Mouse (Mus musculus) midbrain, embryonic 13.5 days (tissue): ENCODE data around the gene Mafb. TPM values are rescaled to one million over a fixed set of nuclear protein-coding genes. Genes with fewer than 3 reads are reported as not detected.

ENCODE experiments used
- ATAC-seq: fragments of 200-750 bp; cut with Nextera tagmentation; 2 replicates; pipeline ENCODE4 v1.8.0; 2017; ENCODE audit warnings: mild to moderate bottlenecking, moderate TSS enrichment, moderate library complexity
- H3K27ac ChIP-seq: fragments of 300-500 bp; sonication (generic); 2 replicates; pipeline ENCODE4 v1.5.1; 2015; ENCODE audit warnings: inconsistent platforms, mild to moderate bottlenecking, moderate library complexity
- H3K27me3 ChIP-seq: fragments of 300-500 bp; sonication (generic); 2 replicates; pipeline ENCODE4 v1.6.1; 2015; ENCODE audit warnings: mild to moderate bottlenecking, inconsistent platforms
- H3K36me3 ChIP-seq: fragments of 300-500 bp; sonication (generic); 2 replicates; pipeline ENCODE4 v1.6.1; 2015; ENCODE audit warnings: mild to moderate bottlenecking, inconsistent platforms
- H3K4me1 ChIP-seq: fragments of 300-500 bp; sonication (generic); replicated peaks from 2 replicates; pipeline ENCODE4 v1.6.1; 2015; ENCODE audit warnings: inconsistent platforms
- H3K4me2 ChIP-seq: fragments of 300-500 bp; sonication (generic); replicated peaks from 2 replicates; pipeline ENCODE4 v1.6.1; 2015; ENCODE audit warnings: moderate library complexity, mild to moderate bottlenecking, inconsistent platforms
- H3K4me3 ChIP-seq: fragments of 300-500 bp; sonication (generic); replicated peaks from 2 replicates; pipeline ENCODE4 v1.5.1; 2015; ENCODE audit warnings: mild to moderate bottlenecking, inconsistent platforms
- H3K9ac ChIP-seq: fragments of 300-500 bp; sonication (generic); replicated peaks from 2 replicates; pipeline ENCODE4 v1.6.1; 2015; ENCODE audit warnings: mild to moderate bottlenecking, inconsistent platforms
- H3K9me3 ChIP-seq: fragments of 300-500 bp; sonication (generic); 2 replicates; pipeline ENCODE4 v1.6.1; 2016; ENCODE audit warnings: mild to moderate bottlenecking, inconsistent platforms
- WGBS: fragments of 180-500 bp; shearing (Covaris S2); methylation state at CpG from one replicate; pipeline ENCODE4 v1.1.7; 2015; 5-methylcytosine and 5-hydroxymethylcytosine counted together
- polyA plus RNA-seq: library from polyadenylated mRNA; unstranded; fragments of >200 nt; fragmentation: Nextera tagmentation; extraction: Ambion mirVana; gene quantifications from 2 replicates; pipeline ENCODE4 v1.2.1, GENCODE M21; 2015

Mafb gene
- polyA plus RNA-seq, 1 experiment from 2014 or later = 5.9 TPM

GRCm38 (mm10) chr2:160376236-160376635 is 9.4 kb upstream of the Mafb start:
- H3K9ac ChIP-seq = no peak overlapping the region
- H3K27ac ChIP-seq = no peak overlapping the region
- no peak for ATAC-seq
- H3K4me2 ChIP-seq = no peak overlapping the region
- 0 out of 2 replicates have a peak, but pooled peaks cover 4% of the 10 kb centered on the region for H3K4me1 ChIP-seq
- H3K27me3 ChIP-seq = peaks cover 54% of the 10 kb centered on the region
- H3K36me3 ChIP-seq = no peaks in the 10 kb centered on the region
- no peaks in the 10 kb centered on the region for H3K9me3 ChIP-seq
- no peak overlapping the region for H3K4me3 ChIP-seq
- 37% methylated on average over 5 of the region's 5 CpGs for WGBS

GRCm38 (mm10) chr2:160369653-160370420 is 3.0 kb upstream of the Mafb start:
- H3K27me3 ChIP-seq = peaks cover 78% of the 10 kb centered on the region
- no peak overlapping the region for H3K27ac ChIP-seq
- H3K4me1 ChIP-seq = peaks cover 45% of the 10 kb centered on the region
- no peak overlapping the region for H3K9ac ChIP-seq
- no peaks in the 10 kb centered on the region for H3K9me3 ChIP-seq
- no peak for ATAC-seq
- WGBS = 2% methylated on average over 25 of the region's 25 CpGs
- H3K36me3 ChIP-seq = no peaks in the 10 kb centered on the region
- peak overlapping the region; percentile 60 for H3K4me3 ChIP-seq
- peak overlapping the region; percentile 89 for H3K4me2 ChIP-seq

- H3K4me2 ChIP-seq = peak overlapping the region; percentile 89
- no peaks in the 10 kb centered on the region for H3K36me3 ChIP-seq
- under 1% methylated on average over 52 of the region's 52 CpGs for WGBS
- H3K4me3 ChIP-seq = peak overlapping the region; percentile 60
- H3K9ac ChIP-seq = peak overlapping the region; percentile 12
- no peak overlapping the region for H3K27ac ChIP-seq
- peaks cover 53% of the 10 kb centered on the region for H3K4me1 ChIP-seq
- ATAC-seq = no peak
- H3K9me3 ChIP-seq = no peaks in the 10 kb centered on the region
- peaks cover 74% of the 10 kb centered on the region for H3K27me3 ChIP-seq
Measured at GRCm38 (mm10) chr2:160368422-160369357, 1.8 kb upstream of the Mafb start.

GRCm38 (mm10) chr2:160367448-160368208 is 763 bp upstream of the Mafb start:
- peak overlapping the region; percentile 89 for H3K4me2 ChIP-seq
- ATAC-seq = peak; percentile 69
- H3K27me3 ChIP-seq = peaks cover 74% of the 10 kb centered on the region
- WGBS = under 1% methylated on average over 45 of the region's 45 CpGs
- H3K4me3 ChIP-seq = peak overlapping the region; percentile 60
- H3K9ac ChIP-seq = peak overlapping the region; percentile 83
- H3K27ac ChIP-seq = peak overlapping the region; percentile 91
- no peaks in the 10 kb centered on the region for H3K9me3 ChIP-seq
- H3K36me3 ChIP-seq = no peaks in the 10 kb centered on the region
- peaks cover 51% of the 10 kb centered on the region for H3K4me1 ChIP-seq

- Histone ChIP-seq H3K9ac (peak overlapping the region; percentile 83), H3K4me2 (peak overlapping the region; percentile 89), H3K27me3 (peaks cover 74% of the 10 kb centered on the region), H3K4me1 (peaks cover 55% of the 10 kb centered on the region), H3K4me3 (peak overlapping the region; percentile 60), H3K27ac (peak overlapping the region; percentile 91), H3K9me3 (no peaks in the 10 kb centered on the region), H3K36me3 (no peaks in the 10 kb centered on the region)
- peak; percentile 29 for ATAC-seq
- under 1% methylated on average over 95 of the region's 95 CpGs for WGBS
Measured at GRCm38 (mm10) chr2:160366111-160366979, 520 bp downstream of the Mafb start.

- no peaks in the 10 kb centered on the region for H3K36me3 ChIP-seq
- peaks cover 74% of the 10 kb centered on the region for H3K27me3 ChIP-seq
- ATAC-seq = no peak
- no peak overlapping the region for H3K27ac ChIP-seq
- H3K4me1 ChIP-seq = peaks cover 64% of the 10 kb centered on the region
- peak overlapping the region; percentile 89 for H3K4me2 ChIP-seq
- no peaks in the 10 kb centered on the region for H3K9me3 ChIP-seq
- peak overlapping the region; percentile 60 for H3K4me3 ChIP-seq
- under 1% methylated on average over 50 of the region's 50 CpGs for WGBS
- H3K9ac ChIP-seq = peak overlapping the region; percentile 83
Measured at GRCm38 (mm10) chr2:160365107-160365911, 1.6 kb downstream of the Mafb start.

- no peak overlapping the region for H3K27ac ChIP-seq
- no peaks in the 10 kb centered on the region for H3K9me3 ChIP-seq
- H3K9ac ChIP-seq = no peak overlapping the region
- WGBS = under 1% methylated on average over 12 of the region's 12 CpGs
- no peak for ATAC-seq
- H3K4me2 ChIP-seq = peak overlapping the region; percentile 89
- H3K36me3 ChIP-seq = no peaks in the 10 kb centered on the region
- H3K4me1 ChIP-seq = peaks cover 65% of the 10 kb centered on the region
- H3K4me3 ChIP-seq = peak overlapping the region; percentile 60
- peaks cover 74% of the 10 kb centered on the region for H3K27me3 ChIP-seq
Measured at GRCm38 (mm10) chr2:160364666-160365065, 2.2 kb downstream of the Mafb start.

GRCm38 (mm10) chr2:160364128-160364650 is 2.7 kb downstream of the Mafb start:
- H3K36me3 ChIP-seq = no peaks in the 10 kb centered on the region
- peak overlapping the region; percentile 89 for H3K4me2 ChIP-seq
- H3K9me3 ChIP-seq = no peaks in the 10 kb centered on the region
- WGBS = 1% methylated on average over 9 of the region's 9 CpGs
- H3K9ac ChIP-seq = no peak overlapping the region
- H3K4me1 ChIP-seq = peaks cover 65% of the 10 kb centered on the region
- H3K27ac ChIP-seq = no peak overlapping the region
- ATAC-seq = no peak
- H3K27me3 ChIP-seq = peaks cover 74% of the 10 kb centered on the region
- peak overlapping the region; percentile 60 for H3K4me3 ChIP-seq

- peaks cover 61% of the 10 kb centered on the region for H3K4me1 ChIP-seq
- H3K4me2 ChIP-seq = no peak overlapping the region
- no peaks in the 10 kb centered on the region for H3K9me3 ChIP-seq
- ATAC-seq = no peak
- 9% methylated on average over 4 of the region's 4 CpGs for WGBS
- H3K27ac ChIP-seq = no peak overlapping the region
- H3K4me3 ChIP-seq = 0 out of 2 replicates have a peak overlapping the region, but pooled peaks have one; percentile 3
- H3K36me3 ChIP-seq = no peaks in the 10 kb centered on the region
- peaks cover 74% of the 10 kb centered on the region for H3K27me3 ChIP-seq
- no peak overlapping the region for H3K9ac ChIP-seq
Measured at GRCm38 (mm10) chr2:160363201-160363600, 3.7 kb downstream of the Mafb start.

GRCm38 (mm10) chr2:160361442-160362121 is 5.3 kb downstream of the Mafb start:
- Histone ChIP-seq H3K27me3 (peaks cover 77% of the 10 kb centered on the region), H3K9ac (no peak overlapping the region)

More at GRCm38 (mm10) chr2:160361442-160362121, 5.3 kb downstream of the Mafb start:
- no peak overlapping the region for H3K27ac ChIP-seq
- WGBS = 6% methylated on average over 16 of the region's 16 CpGs
- no peaks in the 10 kb centered on the region for H3K9me3 ChIP-seq
- H3K4me1 ChIP-seq = peaks cover 68% of the 10 kb centered on the region
- no peak overlapping the region for H3K4me2 ChIP-seq
- ATAC-seq = no peak
- H3K4me3 ChIP-seq = no peak overlapping the region
- H3K36me3 ChIP-seq = no peaks in the 10 kb centered on the region
